Mouse (Mus musculus): ENCODE results near the gene Inhbb. TPM values are rescaled to one million over a fixed set of nuclear protein-coding genes. Genes with fewer than 3 reads are reported as not detected.

The Inhbb gene
- total RNA-seq, 1 experiment from 2014 or later = not detected

- ATAC-seq (replicated peaks in 1 of 2; ENCODE audit: insufficient read depth in 1 of 2, low FRiP score in 2 of 2, low TSS enrichment in 1 of 2, low read depth in 1 of 2, poor library complexity in 2 of 2, severe bottlenecking in 2 of 2) = no peak
Measured at GRCm38 (mm10) chr1:119398640-119399039, 23.4 kb downstream of the Inhbb start.

GRCm38 (mm10) chr1:119397839-119398238, 24.2 kb downstream of the Inhbb start:
- no peak for ATAC-seq (replicated peaks in 1 of 2; ENCODE audit: insufficient read depth in 1 of 2, low FRiP score in 2 of 2, low TSS enrichment in 1 of 2, low read depth in 1 of 2, poor library complexity in 2 of 2, severe bottlenecking in 2 of 2)

- ATAC-seq (replicated peaks in 1 of 2; ENCODE audit: insufficient read depth in 1 of 2, low FRiP score in 2 of 2, low TSS enrichment in 1 of 2, low read depth in 1 of 2, poor library complexity in 2 of 2, severe bottlenecking in 2 of 2) = no peak
Measured at GRCm38 (mm10) chr1:119391311-119391710, 30.7 kb downstream of the Inhbb start.

- ATAC-seq (replicated peaks in 1 of 2; ENCODE audit: insufficient read depth in 1 of 2, low FRiP score in 2 of 2, low TSS enrichment in 1 of 2, low read depth in 1 of 2, poor library complexity in 2 of 2, severe bottlenecking in 2 of 2) = no peak
Measured at GRCm38 (mm10) chr1:119390676-119391075, 31.4 kb downstream of the Inhbb start.

GRCm38 (mm10) chr1:119389771-119390500, 32.1 kb downstream of the Inhbb start:
- ATAC-seq (replicated peaks in 1 of 2; ENCODE audit: insufficient read depth in 1 of 2, low FRiP score in 2 of 2, low TSS enrichment in 1 of 2, low read depth in 1 of 2, poor library complexity in 2 of 2, severe bottlenecking in 2 of 2) = no peak

GRCm38 (mm10) chr1:119388664-119389396, 33.2 kb downstream of the Inhbb start:
- no peak for ATAC-seq (replicated peaks in 1 of 2; ENCODE audit: insufficient read depth in 1 of 2, low FRiP score in 2 of 2, low TSS enrichment in 1 of 2, low read depth in 1 of 2, poor library complexity in 2 of 2, severe bottlenecking in 2 of 2)

- no peak for ATAC-seq (replicated peaks in 1 of 2; ENCODE audit: insufficient read depth in 1 of 2, low FRiP score in 2 of 2, low TSS enrichment in 1 of 2, low read depth in 1 of 2, poor library complexity in 2 of 2, severe bottlenecking in 2 of 2)
Measured at GRCm38 (mm10) chr1:119386306-119386705, 35.7 kb downstream of the Inhbb start.

- ATAC-seq (replicated peaks in 1 of 2; ENCODE audit: insufficient read depth in 1 of 2, low FRiP score in 2 of 2, low TSS enrichment in 1 of 2, low read depth in 1 of 2, poor library complexity in 2 of 2, severe bottlenecking in 2 of 2) = no peak
Measured at GRCm38 (mm10) chr1:119383916-119384315, 38.1 kb downstream of the Inhbb start.

GRCm38 (mm10) chr1:119380609-119381008, 41.4 kb downstream of the Inhbb start:
- ATAC-seq (replicated peaks in 1 of 2; ENCODE audit: insufficient read depth in 1 of 2, low FRiP score in 2 of 2, low TSS enrichment in 1 of 2, low read depth in 1 of 2, poor library complexity in 2 of 2, severe bottlenecking in 2 of 2) = no peak

- no peak for ATAC-seq (replicated peaks in 1 of 2; ENCODE audit: insufficient read depth in 1 of 2, low FRiP score in 2 of 2, low TSS enrichment in 1 of 2, low read depth in 1 of 2, poor library complexity in 2 of 2, severe bottlenecking in 2 of 2)
Measured at GRCm38 (mm10) chr1:119375376-119375775, 46.7 kb downstream of the Inhbb start.

- no peak for ATAC-seq (replicated peaks in 1 of 2; ENCODE audit: insufficient read depth in 1 of 2, low FRiP score in 2 of 2, low TSS enrichment in 1 of 2, low read depth in 1 of 2, poor library complexity in 2 of 2, severe bottlenecking in 2 of 2)
Measured at GRCm38 (mm10) chr1:119367546-119367945, 54.5 kb downstream of the Inhbb start.

- no peak for ATAC-seq (replicated peaks in 1 of 2; ENCODE audit: insufficient read depth in 1 of 2, low FRiP score in 2 of 2, low TSS enrichment in 1 of 2, low read depth in 1 of 2, poor library complexity in 2 of 2, severe bottlenecking in 2 of 2)
Measured at GRCm38 (mm10) chr1:119366315-119366714, 55.7 kb downstream of the Inhbb start.

Other genes with a start within 250 kb of the Inhbb start
- gene Ralb, start 82.5 kb upstream of the Inhbb start, total RNA-seq (2017) = 10.6 and 16.5 TPM in 2 replicates
- 8.5 and 12.2 TPM in 2 replicates for gene Tmem185b, start 103.9 kb upstream of the Inhbb start, total RNA-seq (2017)
- gene Epb41l5, start 226.8 kb upstream of the Inhbb start, total RNA-seq (2017) = 4.3 and 5.5 TPM in 2 replicates

Measured in hematopoietic stem cell, adult 5-6 weeks (primary cell).